Mouse (Mus musculus): ENCODE results near the gene Pgap3. TPM values are rescaled to one million over a fixed set of nuclear protein-coding genes. Genes with fewer than 3 reads are reported as not detected.

Pgap3 gene
- polyA plus RNA-seq, 1 experiment from 2014 or later, result 17.4 TPM

GRCm38 (mm10) chr11:98372406-98372805 lies 27.9 kb downstream of the Pgap3 start:
- peak; percentile 86 for DNase-seq (ENCODE audit: low spot score)
- Histone ChIP-seq H3K9me3 (replicated peaks; ENCODE audit: low read length) (no peaks in the 10 kb centered on the region), H3K27ac (no peak overlapping the region), H3K4me2 (ENCODE audit: low read length) (no peak overlapping the region), H3K4me1 (replicated peaks; ENCODE audit: insufficient read depth, low read length) (no peaks in the 10 kb centered on the region), H3K4me3 (replicated peaks; ENCODE audit: low read depth, low read length) (no peak overlapping the region), H3K9ac (ENCODE audit: low read depth, low read length) (no peak overlapping the region), H3K36me3 (ENCODE audit: insufficient read depth, low read length) (peaks cover 30% of the 10 kb centered on the region), H3K27me3 (ENCODE audit: insufficient read depth, low read length) (no peaks in the 10 kb centered on the region)
- peak; percentile 95 for TF ChIP-seq CTCF (IDR thresholded peaks at IDR 0.05; ENCODE audit: low read depth)
- no peak for ATAC-seq (replicated peaks; ENCODE audit: low FRiP score, low read depth)
- WGBS, result 5% methylated on average over 2 of the region's 2 CpGs

- ATAC-seq (replicated peaks; ENCODE audit: low FRiP score, low read depth), result no peak
- WGBS, result 54% methylated on average over 10 of the region's 10 CpGs
- no peaks in the 10 kb centered on the region for H3K9me3 ChIP-seq (replicated peaks; ENCODE audit: low read length)
- no peak overlapping the region for H3K27ac ChIP-seq
- H3K27me3 ChIP-seq (ENCODE audit: insufficient read depth, low read length), result no peaks in the 10 kb centered on the region
- no peak overlapping the region for H3K4me2 ChIP-seq (ENCODE audit: low read length)
- no peak overlapping the region for H3K4me3 ChIP-seq (replicated peaks; ENCODE audit: low read depth, low read length)
- peaks cover 23% of the 10 kb centered on the region for H3K36me3 ChIP-seq (ENCODE audit: insufficient read depth, low read length)
- H3K9ac ChIP-seq (ENCODE audit: low read depth, low read length), result no peak overlapping the region
- no peak for DNase-seq (ENCODE audit: low spot score)
- no peak for TF ChIP-seq CTCF (IDR thresholded peaks at IDR 0.05; ENCODE audit: low read depth)
- no peaks in the 10 kb centered on the region for H3K4me1 ChIP-seq (replicated peaks; ENCODE audit: insufficient read depth, low read length)
These were observed 28.6 kb downstream of the Pgap3 start for GRCm38 (mm10) chr11:98371556-98372240.

GRCm38 (mm10) chr11:98370588-98370987 lies 29.7 kb downstream of the Pgap3 start:
- H3K27me3 ChIP-seq (ENCODE audit: insufficient read depth, low read length), result no peaks in the 10 kb centered on the region
- 94% methylated on average over 2 of the region's 2 CpGs for WGBS
- no peak overlapping the region for H3K27ac ChIP-seq
- no peak overlapping the region for H3K9ac ChIP-seq (ENCODE audit: low read depth, low read length)
- no peak overlapping the region for H3K4me2 ChIP-seq (ENCODE audit: low read length)
- ATAC-seq (replicated peaks; ENCODE audit: low FRiP score, low read depth) (no peak), DNase-seq (ENCODE audit: low spot score) (no peak)
- no peak for TF ChIP-seq CTCF (IDR thresholded peaks at IDR 0.05; ENCODE audit: low read depth)
- H3K4me1 ChIP-seq (replicated peaks; ENCODE audit: insufficient read depth, low read length), result no peaks in the 10 kb centered on the region
- no peak overlapping the region for H3K4me3 ChIP-seq (replicated peaks; ENCODE audit: low read depth, low read length)
- peaks cover 13% of the 10 kb centered on the region for H3K36me3 ChIP-seq (ENCODE audit: insufficient read depth, low read length)
- no peaks in the 10 kb centered on the region for H3K9me3 ChIP-seq (replicated peaks; ENCODE audit: low read length)

DNA sequence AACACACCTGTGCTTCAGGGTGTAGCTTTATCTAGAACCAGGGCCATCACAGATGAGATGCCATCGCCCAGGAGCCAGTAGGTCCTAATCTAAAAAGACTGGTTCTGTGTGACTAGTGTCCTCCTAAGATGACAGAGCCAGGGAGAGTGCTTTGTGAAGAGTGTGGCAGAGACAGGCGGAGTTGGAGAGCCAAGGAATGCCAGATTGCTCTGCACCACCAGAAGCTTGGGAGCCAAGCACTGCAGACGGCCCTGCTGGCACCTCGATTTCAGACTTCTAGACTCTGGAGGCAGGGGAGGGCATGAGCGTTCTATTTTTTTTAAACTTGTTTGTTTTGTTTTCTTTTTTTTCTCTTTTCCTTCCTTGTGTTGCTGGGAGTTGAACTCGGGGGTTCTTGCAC lies 31.0 kb downstream of the Pgap3 start:
- Histone ChIP-seq H3K4me1 (replicated peaks; ENCODE audit: insufficient read depth, low read length) (no peaks in the 10 kb centered on the region), H3K27ac (no peak overlapping the region), H3K4me2 (ENCODE audit: low read length) (no peak overlapping the region), H3K36me3 (ENCODE audit: insufficient read depth, low read length) (0 out of 2 replicates have a peak, but pooled peaks cover 1% of the 10 kb centered on the region), H3K4me3 (replicated peaks; ENCODE audit: low read depth, low read length) (no peak overlapping the region), H3K9ac (ENCODE audit: low read depth, low read length) (no peak overlapping the region), H3K27me3 (ENCODE audit: insufficient read depth, low read length) (no peaks in the 10 kb centered on the region), H3K9me3 (replicated peaks; ENCODE audit: low read length) (no peaks in the 10 kb centered on the region)
- ATAC-seq (replicated peaks; ENCODE audit: low FRiP score, low read depth) (no peak), DNase-seq (ENCODE audit: low spot score) (no peak)
- WGBS, result 77% methylated on average over 6 of the region's 6 CpGs
- TF ChIP-seq CTCF (IDR thresholded peaks at IDR 0.05; ENCODE audit: low read depth), result no peak

DNA sequence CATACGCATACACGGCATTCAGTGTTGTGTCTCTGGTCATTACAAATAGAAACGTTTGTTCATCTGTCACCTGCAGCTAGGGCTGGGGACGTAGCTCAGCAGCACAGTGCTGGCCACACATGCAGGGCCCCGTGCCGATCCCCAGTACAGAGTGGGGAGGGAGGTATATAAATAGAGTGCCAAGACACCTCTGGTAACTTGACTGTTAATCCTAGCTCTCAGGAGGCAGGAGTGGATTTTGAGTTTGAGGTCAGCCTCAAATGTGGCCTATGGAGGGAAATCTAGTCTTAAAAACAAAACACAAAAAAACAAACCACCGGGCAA lies 32.5 kb downstream of the Pgap3 start:
- Histone ChIP-seq H3K4me2 (ENCODE audit: low read length) (no peak overlapping the region), H3K27me3 (ENCODE audit: insufficient read depth, low read length) (no peaks in the 10 kb centered on the region), H3K9ac (ENCODE audit: low read depth, low read length) (no peak overlapping the region), H3K9me3 (replicated peaks; ENCODE audit: low read length) (no peaks in the 10 kb centered on the region), H3K36me3 (ENCODE audit: insufficient read depth, low read length) (no peaks in the 10 kb centered on the region), H3K4me3 (replicated peaks; ENCODE audit: low read depth, low read length) (no peak overlapping the region), H3K27ac (no peak overlapping the region), H3K4me1 (replicated peaks; ENCODE audit: insufficient read depth, low read length) (no peaks in the 10 kb centered on the region)
- no peak for DNase-seq (ENCODE audit: low spot score)
- no peak for TF ChIP-seq CTCF (IDR thresholded peaks at IDR 0.05; ENCODE audit: low read depth)
- 66% methylated on average over 7 of the region's 7 CpGs for WGBS
- ATAC-seq (replicated peaks; ENCODE audit: low FRiP score, low read depth), result no peak

DNA sequence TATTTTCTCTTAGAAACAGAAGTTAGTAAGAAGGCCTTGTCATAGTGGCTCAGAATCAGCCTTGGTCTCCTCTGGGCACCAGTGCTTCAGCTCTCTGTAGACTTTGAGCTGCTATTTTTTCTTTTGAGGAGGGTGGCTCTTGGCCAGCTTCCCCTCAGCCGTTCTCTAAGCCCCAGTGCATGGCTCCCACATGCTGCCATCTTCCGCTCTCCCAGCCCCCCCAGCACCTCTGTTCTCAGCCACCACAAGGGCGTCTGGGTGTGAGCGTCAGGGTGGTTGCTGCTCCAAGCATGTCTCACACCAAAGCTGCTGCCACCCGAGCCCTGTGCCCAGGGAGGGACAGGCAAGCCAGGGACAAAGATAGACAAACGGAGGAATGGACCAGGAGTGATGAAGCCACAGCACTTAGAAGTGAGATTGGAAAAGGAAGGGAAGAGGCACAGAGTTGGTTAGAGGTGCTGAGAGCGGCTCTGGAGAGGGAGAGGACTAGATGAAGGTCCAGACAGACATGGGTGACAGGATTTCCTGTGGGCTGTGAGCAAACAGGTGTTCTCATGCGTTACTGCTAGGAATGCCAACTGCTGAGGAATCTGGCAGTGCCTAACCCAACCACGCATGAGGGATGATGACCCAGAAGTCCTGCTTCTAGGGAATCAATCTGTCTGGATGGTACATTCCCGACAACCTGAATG lies 33.0 kb downstream of the Pgap3 start:
- no peaks in the 10 kb centered on the region for H3K27me3 ChIP-seq (ENCODE audit: insufficient read depth, low read length)
- no peak overlapping the region for H3K9ac ChIP-seq (ENCODE audit: low read depth, low read length)
- no peak for TF ChIP-seq CTCF (IDR thresholded peaks at IDR 0.05; ENCODE audit: low read depth)
- no peaks in the 10 kb centered on the region for H3K4me1 ChIP-seq (replicated peaks; ENCODE audit: insufficient read depth, low read length)
- no peak overlapping the region for H3K4me3 ChIP-seq (replicated peaks; ENCODE audit: low read depth, low read length)
- no peaks in the 10 kb centered on the region for H3K36me3 ChIP-seq (ENCODE audit: insufficient read depth, low read length)
- no peak overlapping the region for H3K4me2 ChIP-seq (ENCODE audit: low read length)
- H3K27ac ChIP-seq, result no peak overlapping the region
- H3K9me3 ChIP-seq (replicated peaks; ENCODE audit: low read length), result no peaks in the 10 kb centered on the region
- DNase-seq (ENCODE audit: low spot score), result no peak
- WGBS, result 65% methylated on average over 10 of the region's 10 CpGs
- no peak for ATAC-seq (replicated peaks; ENCODE audit: low FRiP score, low read depth)

All from kidney, postnatal 0 days (tissue).